Mouse (Mus musculus): ENCODE data around the gene Hoxb8.

GRCm38 (mm10) chr11:96281396-96281795 lies 309 bp upstream of the Hoxb8 start:
- TF ChIP-seq GATA1 (IDR thresholded peaks at IDR 0.05; ENCODE audit: borderline replicate concordance, low read length) (no peak), FLI1 (IDR thresholded peaks at IDR 0.05; ENCODE audit: low read length) (no peak)
